In the genomic region with DNA sequence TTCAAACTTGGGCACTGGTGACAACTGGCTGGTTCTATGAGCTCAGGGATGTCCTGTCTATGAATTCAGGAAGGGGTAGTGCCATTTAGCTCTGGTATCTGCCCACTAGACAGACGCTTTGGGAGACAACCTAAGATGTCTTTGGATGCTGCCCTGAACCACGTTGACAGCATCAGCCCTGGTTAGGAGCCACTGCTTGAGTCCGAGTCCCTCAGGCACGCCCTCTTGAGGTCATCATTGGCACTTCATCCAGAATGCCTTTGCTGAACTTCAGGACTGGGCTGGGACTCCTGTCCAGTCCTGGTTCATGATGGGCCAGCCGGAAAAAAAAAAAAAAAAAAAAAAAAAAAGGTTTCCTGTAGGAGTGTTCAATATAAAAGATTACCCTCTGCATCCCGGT, we compare ENCODE assay signal across 19 mouse cellular contexts. TPM values are rescaled to one million over a fixed set of nuclear protein-coding genes. Genes with fewer than 3 reads are reported as not detected.
A peak's percentile ranks its signal among the peaks of the same experiment; 100 is the strongest.
DNase-seq lines count a peak whose midpoint lies in the region; ATAC-seq and TF ChIP-seq lines count a peak whose summit lies in the region.
"Had no signal": no experiment of that assay in that cellular context is flagged by ENCODE, and none has a peak within 500 bp of the region (broad histone marks: within the 10 kb centered on the region; RNA-seq: fewer than 3 reads in every experiment).

No protein-coding gene starts in this region.

- DNase-seq in adrenal gland, adult (ENCODE audit: inconsistent age in 2 of 2, low spot score in 1 of 2): peak; percentile 14 to 48
- no peak for DNase-seq in adrenal gland, adult 8-10 months
- DNase-seq in kidney, adult 2 months: no peak
- DNase-seq in kidney, postnatal 10 days: no peak
- DNase-seq in midbrain, embryonic 11.5 days (ENCODE audit: low spot score, missing footprints): peak; percentile 85
- DNase-seq in midbrain, embryonic 10.5 days (ENCODE audit: low spot score): no peak
- DNase-seq in ovary, postnatal 10 days (ENCODE audit: low spot score): no peak
- DNase-seq: adrenal gland, postnatal 25 days; cerebellum, postnatal 14 days; gastrocnemius, postnatal 36 days; heart, postnatal 36 days; thymus, postnatal 14 days had no signal

- TF ChIP-seq CTCF in kidney, adult 2 months (conservative IDR thresholded peaks at IDR 0.05; ENCODE audit: insufficient read depth, insufficient read length, low read depth, low read length): peak; percentile 21; the same call in 1 of the 2 replicates
- TF ChIP-seq CTCF in small intestine, adult 2 months (IDR thresholded peaks at IDR 0.05; ENCODE audit: extremely low read depth, insufficient read length, insufficient replicate concordance, low read depth, low read length): peak; percentile 39; the same call in 1 of the 2 replicates

- no peaks in the 10 kb centered on the region for H3K9me3 ChIP-seq in midbrain, embryonic 11.5 days (ENCODE audit: control insufficient read depth, low read length)
- no peaks in the 10 kb centered on the region for H3K9me3 ChIP-seq in midbrain, embryonic 10.5 days (replicated peaks)
- H3K9me3 ChIP-seq: embryonic facial prominence, embryonic 10.5 days; heart, embryonic 12.5 days; liver, embryonic 12.5 days had no signal

- 31% methylated on average over 6 of the region's 6 CpGs for WGBS in kidney, adult 2 months
- WGBS in midbrain, embryonic 11.5 days: 27% methylated on average over 6 of the region's 6 CpGs
- WGBS in midbrain, embryonic 10.5 days: 25% methylated on average over 6 of the region's 6 CpGs
- 32% methylated on average over 6 of the region's 6 CpGs for WGBS in small intestine, adult 2 months

- no peak for ATAC-seq in midbrain, embryonic 11.5 days (ENCODE audit: low FRiP score)
- ATAC-seq: liver, embryonic 12.5 days; midbrain, embryonic 16.5 days had no signal

- H3K4me2 ChIP-seq in midbrain, embryonic 11.5 days: no peak overlapping the region
- H3K4me2 ChIP-seq: heart, embryonic 12.5 days; liver, embryonic 12.5 days had no signal

- H3K27me3 ChIP-seq in kidney, adult 2 months (replicated peaks; ENCODE audit: control insufficient read depth, insufficient read depth, low read length): no peaks in the 10 kb centered on the region; the same call in none of the 2 replicates
- H3K27me3 ChIP-seq in midbrain, embryonic 11.5 days (ENCODE audit: control insufficient read depth, insufficient read depth, low read length): peaks cover 66% of the 10 kb centered on the region
- H3K27me3 ChIP-seq in midbrain, embryonic 10.5 days (ENCODE audit: low read depth, poor library complexity, severe bottlenecking): peaks cover 100% of the 10 kb centered on the region
- H3K27me3 ChIP-seq in small intestine, adult 2 months (ENCODE audit: control insufficient read depth, insufficient read depth, low read length): no peaks in the 10 kb centered on the region
- H3K27me3 ChIP-seq: CH12.LX had no signal

- H3K27ac ChIP-seq in kidney, adult 2 months (ENCODE audit: insufficient read depth, low read depth, low read length): no peak overlapping the region
- H3K27ac ChIP-seq in midbrain, embryonic 11.5 days (ENCODE audit: low read depth, low read length): no peak overlapping the region
- no peak overlapping the region for H3K27ac ChIP-seq in midbrain, embryonic 10.5 days (replicated peaks)
- no peak overlapping the region for H3K27ac ChIP-seq in small intestine, adult 2 months (ENCODE audit: insufficient read depth, low read depth, low read length)
- H3K27ac ChIP-seq: embryonic facial prominence, embryonic 10.5 days; liver, embryonic 12.5 days; macrophage had no signal

- H3K36me3 ChIP-seq in kidney, adult 2 months (ENCODE audit: control insufficient read depth, insufficient read depth, low read length): no peaks in the 10 kb centered on the region
- no peaks in the 10 kb centered on the region for H3K36me3 ChIP-seq in midbrain, embryonic 11.5 days (ENCODE audit: control insufficient read depth, insufficient read depth, low read length)
- H3K36me3 ChIP-seq in midbrain, embryonic 10.5 days: no peaks in the 10 kb centered on the region
- H3K36me3 ChIP-seq in small intestine, adult 2 months (ENCODE audit: control insufficient read depth, insufficient read depth, low read length): no peaks in the 10 kb centered on the region
- H3K36me3 ChIP-seq: embryonic facial prominence, embryonic 10.5 days; heart, embryonic 12.5 days; liver, embryonic 12.5 days had no signal

- no peak for TF ChIP-seq POLR2A in kidney, adult 2 months (IDR thresholded peaks at IDR 0.05; ENCODE audit: low read depth, low read length)
- TF ChIP-seq POLR2A in small intestine, adult 2 months (IDR thresholded peaks at IDR 0.05; ENCODE audit: low read depth, low read length): no peak

- H3K4me1 ChIP-seq in kidney, adult 2 months (ENCODE audit: control insufficient read depth, insufficient read depth, low read length): no peaks in the 10 kb centered on the region
- H3K4me1 ChIP-seq in midbrain, embryonic 11.5 days (ENCODE audit: control insufficient read depth, insufficient read depth, low read length): 0 out of 2 replicates have a peak, but pooled peaks cover 4% of the 10 kb centered on the region
- peaks cover 18% of the 10 kb centered on the region for H3K4me1 ChIP-seq in midbrain, embryonic 10.5 days
- H3K4me1 ChIP-seq in small intestine, adult 2 months (ENCODE audit: control insufficient read depth, insufficient read depth, insufficient read length, low read length): peaks cover 3% of the 10 kb centered on the region; the same call in 1 of the 2 replicates
- H3K4me1 ChIP-seq: liver, embryonic 12.5 days had no signal

- H3K9ac ChIP-seq in midbrain, embryonic 11.5 days (ENCODE audit: low read length): no peak overlapping the region
- H3K9ac ChIP-seq: heart, embryonic 12.5 days; liver, embryonic 12.5 days had no signal

- no peak overlapping the region for H3K4me3 ChIP-seq in kidney, adult 2 months (ENCODE audit: insufficient read depth, low read depth, low read length)
- no peak overlapping the region for H3K4me3 ChIP-seq in midbrain, embryonic 11.5 days (ENCODE audit: low read depth, low read length)
- no peak overlapping the region for H3K4me3 ChIP-seq in midbrain, embryonic 10.5 days
- no peak overlapping the region for H3K4me3 ChIP-seq in small intestine, adult 2 months (ENCODE audit: low read depth, low read length)
- H3K4me3 ChIP-seq: embryonic facial prominence, embryonic 10.5 days; heart, embryonic 12.5 days; liver, embryonic 12.5 days had no signal

RNA-seq across cellular contexts. Expression of a gene that starts 22.0 kb away (rescaled TPM):
- total RNA-seq in adrenal gland, adult 8-10 months (2022): 100 to 1,000 TPM; 299 to 549 (median 400) TPM
- 6.9 and 12.2 TPM in 2 replicates for polyA plus RNA-seq in kidney, adult 2 months (2012; rRNA removed)
- polyA plus RNA-seq in midbrain, embryonic 11.5 days (2014; fragmentation: Nextera tagmentation; extraction: Ambion mirVana): 1.3 and 1.4 TPM in 2 replicates
- polyA plus RNA-seq in midbrain, embryonic 10.5 days (2016; fragmentation: Nextera tagmentation; extraction: Ambion mirVana): 3.9 and 7.2 TPM in 2 replicates
- polyA plus RNA-seq in small intestine, adult 2 months (2012; rRNA removed): 251 and 672 TPM in 2 replicates
- total RNA-seq: CH12.LX had no signal
- polyA plus RNA-seq: macrophage had no signal

Comparison
In these comparisons a context has a peak if more than half of its experiments do, and no peak if none do; other contexts are left out.
1. DNase-seq: peak in adrenal gland, adult (2 of 2) and midbrain, embryonic 11.5 days (single experiment); none in adrenal gland, adult 8-10 months (single experiment), kidney, adult 2 months (single experiment), kidney, postnatal 10 days (single experiment), midbrain, embryonic 10.5 days (single experiment) and ovary, postnatal 10 days (single experiment).
2. RNA of a gene that starts 22.0 kb away (polyA plus RNA-seq): 251 to 672 TPM in small intestine, adult 2 months; 3.9 to 7.2 TPM in midbrain, embryonic 10.5 days, 6.9 to 12.2 TPM in kidney, adult 2 months and 1.3 to 1.4 TPM in midbrain, embryonic 11.5 days; every median in the first group is over 10 times any median in the second.